Mouse (Mus musculus): ENCODE measurements at regions not wholly inside any gene's neighbourhood (a gene's known extent, or its start where the extent isn't known, plus 50 kb on each side); places are given as distances from the start of the nearest gene placed in this dataset.

- Histone ChIP-seq H3K4me3 (ENCODE audit: low read depth, low read length) (no peak overlapping the region), H3K4me1 (replicated peaks; ENCODE audit: control insufficient read depth, insufficient read depth) (no peaks in the 10 kb centered on the region), H3K27me3 (ENCODE audit: control insufficient read depth, insufficient read depth, low read length) (no peaks in the 10 kb centered on the region), H3K4me2 (replicated peaks; ENCODE audit: low read depth) (no peak overlapping the region), H3K27ac (replicated peaks) (no peak overlapping the region), H3K9ac (ENCODE audit: low read length) (no peak overlapping the region), H3K9me3 (ENCODE audit: control insufficient read depth, low read length) (no peaks in the 10 kb centered on the region), H3K36me3 (ENCODE audit: control insufficient read depth, insufficient read depth, low read length) (no peaks in the 10 kb centered on the region)
- TF ChIP-seq CTCF (IDR thresholded peaks at IDR 0.05; ENCODE audit: low read depth), result no peak
- no peak for TF ChIP-seq EP300 (optimal IDR thresholded peaks at IDR 0.05)
- DNase-seq (ENCODE audit: low spot score), result no peak
- WGBS, result 86% methylated on average over 4 of the region's 4 CpGs
- no peak for ATAC-seq (ENCODE audit: low FRiP score, low TSS enrichment)
Observed at GRCm38 (mm10) chr10:66152777-66153176, 943.1 kb upstream of the Jmjd1c start.

GRCm38 (mm10) chr10:66160916-66161556 lies 934.9 kb upstream of the Jmjd1c start:
- 82% methylated on average over 5 of the region's 5 CpGs for WGBS
- no peak for DNase-seq (ENCODE audit: low spot score)
- Histone ChIP-seq H3K9ac (ENCODE audit: low read length) (no peak overlapping the region), H3K4me1 (replicated peaks; ENCODE audit: control insufficient read depth, insufficient read depth) (no peaks in the 10 kb centered on the region), H3K27ac (replicated peaks) (no peak overlapping the region), H3K4me2 (replicated peaks; ENCODE audit: low read depth) (no peak overlapping the region), H3K36me3 (ENCODE audit: control insufficient read depth, insufficient read depth, low read length) (no peaks in the 10 kb centered on the region), H3K9me3 (ENCODE audit: control insufficient read depth, low read length) (no peaks in the 10 kb centered on the region), H3K4me3 (ENCODE audit: low read depth, low read length) (no peak overlapping the region), H3K27me3 (ENCODE audit: control insufficient read depth, insufficient read depth, low read length) (no peaks in the 10 kb centered on the region)
- TF ChIP-seq EP300 (optimal IDR thresholded peaks at IDR 0.05), result no peak
- TF ChIP-seq CTCF (IDR thresholded peaks at IDR 0.05; ENCODE audit: low read depth), result no peak
- ATAC-seq (ENCODE audit: low FRiP score, low TSS enrichment), result no peak

GRCm38 (mm10) chr10:66172803-66173202 lies 923.1 kb upstream of the Jmjd1c start:
- Histone ChIP-seq H3K9me3 (ENCODE audit: control insufficient read depth, low read length) (no peaks in the 10 kb centered on the region), H3K4me3 (ENCODE audit: low read depth, low read length) (no peak overlapping the region), H3K4me1 (replicated peaks; ENCODE audit: control insufficient read depth, insufficient read depth) (no peaks in the 10 kb centered on the region), H3K36me3 (ENCODE audit: control insufficient read depth, insufficient read depth, low read length) (no peaks in the 10 kb centered on the region), H3K9ac (ENCODE audit: low read length) (no peak overlapping the region), H3K4me2 (replicated peaks; ENCODE audit: low read depth) (no peak overlapping the region), H3K27ac (replicated peaks) (no peak overlapping the region), H3K27me3 (ENCODE audit: control insufficient read depth, insufficient read depth, low read length) (no peaks in the 10 kb centered on the region)
- no peak for ATAC-seq (ENCODE audit: low FRiP score, low TSS enrichment)
- WGBS, result 69% methylated on average over 4 of the region's 4 CpGs
- TF ChIP-seq CTCF (IDR thresholded peaks at IDR 0.05; ENCODE audit: low read depth), result no peak
- no peak for TF ChIP-seq EP300 (optimal IDR thresholded peaks at IDR 0.05)
- no peak for DNase-seq (ENCODE audit: low spot score)

- no peak overlapping the region for H3K27ac ChIP-seq (replicated peaks)
- H3K4me3 ChIP-seq (ENCODE audit: low read depth, low read length), result no peak overlapping the region
- H3K4me2 ChIP-seq (replicated peaks; ENCODE audit: low read depth), result no peak overlapping the region
- no peaks in the 10 kb centered on the region for H3K9me3 ChIP-seq (ENCODE audit: control insufficient read depth, low read length)
- ATAC-seq (ENCODE audit: low FRiP score, low TSS enrichment) (no peak), DNase-seq (ENCODE audit: low spot score) (no peak)
- no peaks in the 10 kb centered on the region for H3K4me1 ChIP-seq (replicated peaks; ENCODE audit: control insufficient read depth, insufficient read depth)
- H3K9ac ChIP-seq (ENCODE audit: low read length), result no peak overlapping the region
- no peak for TF ChIP-seq EP300 (optimal IDR thresholded peaks at IDR 0.05)
- TF ChIP-seq CTCF (IDR thresholded peaks at IDR 0.05; ENCODE audit: low read depth), result no peak
- 80% methylated on average over 3 of the region's 3 CpGs for WGBS
- H3K27me3 ChIP-seq (ENCODE audit: control insufficient read depth, insufficient read depth, low read length), result no peaks in the 10 kb centered on the region
- H3K36me3 ChIP-seq (ENCODE audit: control insufficient read depth, insufficient read depth, low read length), result no peaks in the 10 kb centered on the region
Observed at GRCm38 (mm10) chr10:66177318-66177717, 918.6 kb upstream of the Jmjd1c start.

GRCm38 (mm10) chr10:66181231-66181630 lies 914.7 kb upstream of the Jmjd1c start:
- no peak overlapping the region for H3K4me2 ChIP-seq (replicated peaks; ENCODE audit: low read depth)
- no peak for DNase-seq (ENCODE audit: low spot score)
- H3K27ac ChIP-seq (replicated peaks), result no peak overlapping the region
- no peaks in the 10 kb centered on the region for H3K4me1 ChIP-seq (replicated peaks; ENCODE audit: control insufficient read depth, insufficient read depth)
- no peaks in the 10 kb centered on the region for H3K36me3 ChIP-seq (ENCODE audit: control insufficient read depth, insufficient read depth, low read length)
- H3K9me3 ChIP-seq (ENCODE audit: control insufficient read depth, low read length), result no peaks in the 10 kb centered on the region
- TF ChIP-seq CTCF (IDR thresholded peaks at IDR 0.05; ENCODE audit: low read depth) (no peak), EP300 (optimal IDR thresholded peaks at IDR 0.05) (no peak)
- WGBS, result 70% methylated on average over 2 of the region's 2 CpGs
- ATAC-seq (ENCODE audit: low FRiP score, low TSS enrichment), result no peak
- H3K9ac ChIP-seq (ENCODE audit: low read length), result no peak overlapping the region
- H3K4me3 ChIP-seq (ENCODE audit: low read depth, low read length), result no peak overlapping the region
- no peaks in the 10 kb centered on the region for H3K27me3 ChIP-seq (ENCODE audit: control insufficient read depth, insufficient read depth, low read length)

- no peak overlapping the region for H3K4me2 ChIP-seq (replicated peaks; ENCODE audit: low read depth)
- TF ChIP-seq EP300 (optimal IDR thresholded peaks at IDR 0.05) (no peak), CTCF (IDR thresholded peaks at IDR 0.05; ENCODE audit: low read depth) (no peak)
- no peaks in the 10 kb centered on the region for H3K27me3 ChIP-seq (ENCODE audit: control insufficient read depth, insufficient read depth, low read length)
- H3K36me3 ChIP-seq (ENCODE audit: control insufficient read depth, insufficient read depth, low read length), result no peaks in the 10 kb centered on the region
- no peak overlapping the region for H3K9ac ChIP-seq (ENCODE audit: low read length)
- no peak overlapping the region for H3K27ac ChIP-seq (replicated peaks)
- no peak overlapping the region for H3K4me3 ChIP-seq (ENCODE audit: low read depth, low read length)
- no peak for DNase-seq (ENCODE audit: low spot score)
- no peaks in the 10 kb centered on the region for H3K4me1 ChIP-seq (replicated peaks; ENCODE audit: control insufficient read depth, insufficient read depth)
- no peaks in the 10 kb centered on the region for H3K9me3 ChIP-seq (ENCODE audit: control insufficient read depth, low read length)
- ATAC-seq (ENCODE audit: low FRiP score, low TSS enrichment), result no peak
- 88% methylated on average over 2 of the region's 2 CpGs for WGBS
Observed at GRCm38 (mm10) chr10:66183069-66183468, 912.9 kb upstream of the Jmjd1c start.
